Mouse (Mus musculus) thymus, adult 2 months (tissue): ENCODE results near the gene Nos1ap.

Experiments
- CTCF ChIP-seq: fragments of 200-500 bp; IDR thresholded peaks from 2 replicates; pipeline ENCODE4 v1.5.1; 2012; ENCODE audit warnings: mild to moderate bottlenecking, control low read depth, low read length, moderate library complexity, borderline replicate concordance; ENCODE audit not compliant: control insufficient read depth, poor library complexity, insufficient read depth; ENCODE audit errors: extremely low read depth
- POLR2A ChIP-seq: fragments of 200-500 bp; IDR thresholded peaks from 2 replicates; pipeline ENCODE4 v1.6.1; 2012; ENCODE audit warnings: mild to moderate bottlenecking, low read length, control low read depth, moderate library complexity; ENCODE audit not compliant: control insufficient read depth, poor library complexity, insufficient read depth; ENCODE audit errors: extremely low read depth

- TF ChIP-seq POLR2A (no peak), CTCF (no peak)
Measured at GRCm38 (mm10) chr1:170516182-170516581, 73.5 kb downstream of the Nos1ap start.
